Mouse (Mus musculus): Measurements from ENCODE around the gene Aqp2.

DNA sequence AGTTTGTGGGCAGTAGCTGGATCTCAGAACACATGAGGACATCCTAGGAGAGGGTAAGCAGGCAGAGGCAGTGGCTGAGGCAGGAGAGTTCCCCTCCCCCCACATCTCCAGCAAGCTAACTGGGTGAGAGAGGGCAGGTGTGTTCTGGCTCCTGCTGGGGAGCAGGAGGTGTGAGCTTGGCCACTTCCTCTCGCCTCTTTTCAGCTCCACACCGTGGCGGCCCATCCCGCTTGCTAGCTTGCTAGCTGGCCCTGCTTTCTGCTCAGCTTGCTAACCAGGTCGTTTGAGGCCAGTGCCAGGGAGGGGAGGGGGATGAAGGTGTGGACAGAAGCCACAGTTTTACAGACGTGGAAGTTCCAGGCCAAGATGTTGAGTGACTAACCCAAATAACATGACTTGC is 47.7 kb upstream of the Aqp2 start:
- no peak for TF ChIP-seq CTCF (IDR thresholded peaks at IDR 0.05; ENCODE audit: borderline replicate concordance, extremely low read depth, insufficient read depth, insufficient read length)
- no peak for TF ChIP-seq POLR2A (IDR thresholded peaks at IDR 0.05; ENCODE audit: borderline replicate concordance, extremely low read depth, insufficient read depth, insufficient read length, poor library complexity, severe bottlenecking)

Data from brain, embryonic 14.5 days (tissue).